Mouse (Mus musculus) liver, postnatal 0 days (tissue): Measurements from ENCODE around the gene Tmem91.

Experiments used
- CTCF ChIP-seq: sonication (generic); IDR thresholded peaks from 2 replicates; pipeline ENCODE4 v1.5.1; 2016; ENCODE audit warnings: antibody characterized with exemption, low read depth
- EP300 ChIP-seq: IDR thresholded peaks from 2 replicates; pipeline ENCODE4 v1.6.1; 2016; ENCODE audit warnings: antibody characterized with exemption, low read depth, mild to moderate bottlenecking

DNA sequence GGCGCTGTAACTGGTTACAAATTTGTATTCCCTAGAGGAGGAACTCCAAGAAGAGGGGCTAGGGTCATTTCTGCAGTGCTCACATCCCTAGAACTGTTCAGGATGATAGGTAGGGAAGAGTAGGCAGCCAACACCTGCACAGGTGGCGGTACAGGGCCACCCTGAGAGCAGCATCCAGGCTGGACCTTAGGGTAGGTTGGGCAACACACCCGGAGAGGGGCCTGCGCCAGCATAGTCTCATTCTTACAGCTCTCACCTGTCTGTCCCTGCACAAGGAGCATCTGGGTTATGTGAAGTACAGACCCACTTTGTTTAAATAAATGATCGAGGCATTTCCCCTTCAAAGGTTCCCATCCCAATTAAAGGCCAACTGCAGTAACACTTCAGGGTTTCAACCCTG, 45.8 kb upstream of the Tmem91 start:
- TF ChIP-seq CTCF (no peak), EP300 (no peak)
